Mouse (Mus musculus): ENCODE data around the gene Gpatch4. TPM values are rescaled to one million over a fixed set of nuclear protein-coding genes. Genes with fewer than 3 reads are reported as not detected.
A peak's percentile ranks its signal among the peaks of the same experiment; 100 is the strongest.

Gene Gpatch4
- polyA plus RNA-seq, 1 experiment: 5.0 TPM

DNA sequence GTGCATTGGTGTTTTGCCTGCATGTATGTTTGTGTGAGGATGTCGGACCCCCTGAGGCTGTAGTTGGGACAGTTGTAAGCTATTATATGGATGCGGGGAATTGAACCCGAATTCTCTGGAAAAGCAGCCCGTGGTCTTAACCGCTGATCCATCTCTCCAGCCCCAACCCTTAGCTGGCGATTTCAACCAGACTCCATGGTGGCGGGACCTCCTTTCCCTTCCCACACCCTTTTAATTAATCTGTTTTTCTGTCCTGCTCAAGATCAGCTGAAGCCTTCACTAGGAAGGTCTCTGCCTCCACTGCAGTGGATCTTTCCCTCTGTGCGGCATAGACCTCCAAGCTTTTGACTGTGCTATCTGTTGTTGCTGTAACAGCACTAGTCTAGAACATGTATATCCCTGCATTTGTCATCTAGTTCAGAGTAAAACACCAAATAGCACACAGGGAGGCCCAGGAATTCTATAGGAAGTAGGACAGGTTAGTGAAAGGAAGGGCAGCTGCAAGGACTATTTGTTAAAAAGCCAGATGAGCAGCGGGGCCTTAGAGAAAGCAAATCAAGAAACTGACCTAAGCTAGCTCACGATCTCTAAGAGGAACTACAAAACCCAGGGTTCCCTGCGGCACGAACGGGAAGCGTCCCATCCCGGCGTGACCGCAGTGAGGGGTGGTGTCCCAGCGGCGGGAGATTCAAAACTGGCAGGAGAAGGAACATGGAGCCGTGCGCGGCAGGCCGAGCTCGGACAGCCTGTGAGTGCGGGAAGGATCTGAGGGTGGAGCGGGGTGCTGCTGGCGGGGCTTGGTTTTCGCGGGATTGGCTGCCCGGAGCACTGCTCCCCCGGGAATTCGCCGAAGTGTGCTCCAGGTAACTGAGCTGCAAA, 38.7 kb downstream of the Gpatch4 start, which contains the start of gene Iqgap3:
Gene Iqgap3 (plus strand): TSS at position 627 of the 879 bp plus-strand sequence.
- H3K27me3 ChIP-seq (ENCODE audit: control insufficient read depth, insufficient read depth, low read length): no peaks in the 10 kb centered on the region
- WGBS: 20% methylated on average over 33 of the region's 33 CpGs
- TF ChIP-seq POLR2A (IDR thresholded peaks at IDR 0.05; ENCODE audit: low read depth, low read length) (no peak), CTCF (IDR thresholded peaks at IDR 0.05; ENCODE audit: extremely low read depth, insufficient read depth, insufficient read length, insufficient replicate concordance) (no peak)
- no peaks in the 10 kb centered on the region; the same call in 1 of the 2 replicates for H3K4me1 ChIP-seq (ENCODE audit: control insufficient read depth, insufficient read depth, insufficient read length)
- no peaks in the 10 kb centered on the region for H3K36me3 ChIP-seq (ENCODE audit: control insufficient read depth, insufficient read depth, low read length)
- peak; percentile 52 to 88 for DNase-seq (ENCODE audit: low read depth in 1 of 2, low spot score in 2 of 2)
- H3K27ac ChIP-seq (ENCODE audit: insufficient read depth, low read length): no peak within 1 kb of the TSS
- peak within 1 kb of the TSS; percentile 54 for H3K4me3 ChIP-seq (ENCODE audit: extremely low read depth, insufficient read depth, insufficient read length)

DNA sequence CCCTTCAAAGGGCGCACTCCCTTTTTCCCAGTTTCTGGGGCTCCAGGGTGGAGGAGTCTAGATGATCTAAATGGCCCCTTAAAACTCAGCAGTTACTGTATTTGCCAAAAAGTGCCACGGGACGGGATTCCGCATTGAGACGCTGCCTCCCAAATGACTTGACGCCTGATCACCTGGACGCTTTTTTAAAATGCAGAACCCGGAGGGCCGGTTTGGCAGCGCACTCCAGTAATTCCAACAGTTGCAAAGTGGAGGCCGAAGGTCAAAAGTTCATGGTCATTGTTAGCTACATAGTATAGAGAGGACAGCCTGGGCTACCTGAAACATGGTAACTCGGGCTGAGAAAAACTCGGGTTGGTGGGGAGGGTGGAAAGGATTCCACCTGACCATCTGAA, 39.3 kb downstream of the Gpatch4 start:
- H3K36me3 ChIP-seq (ENCODE audit: control insufficient read depth, insufficient read depth, low read length): no peaks in the 10 kb centered on the region
- H3K4me3 ChIP-seq (ENCODE audit: extremely low read depth, insufficient read depth, insufficient read length): peak overlapping the region; percentile 54; the same call in 1 of the 2 replicates
- H3K27me3 ChIP-seq (ENCODE audit: control insufficient read depth, insufficient read depth, low read length): no peaks in the 10 kb centered on the region
- no peak overlapping the region for H3K27ac ChIP-seq (ENCODE audit: insufficient read depth, low read length)
- H3K4me1 ChIP-seq (ENCODE audit: control insufficient read depth, insufficient read depth, insufficient read length): no peaks in the 10 kb centered on the region; the same call in 1 of the 2 replicates
- no peak for TF ChIP-seq POLR2A (IDR thresholded peaks at IDR 0.05; ENCODE audit: low read depth, low read length)
- TF ChIP-seq CTCF (IDR thresholded peaks at IDR 0.05; ENCODE audit: extremely low read depth, insufficient read depth, insufficient read length, insufficient replicate concordance): no peak
- WGBS: 2% methylated on average over 13 of the region's 13 CpGs
- no peak for DNase-seq (ENCODE audit: low read depth in 1 of 2, low spot score in 2 of 2)

DNA sequence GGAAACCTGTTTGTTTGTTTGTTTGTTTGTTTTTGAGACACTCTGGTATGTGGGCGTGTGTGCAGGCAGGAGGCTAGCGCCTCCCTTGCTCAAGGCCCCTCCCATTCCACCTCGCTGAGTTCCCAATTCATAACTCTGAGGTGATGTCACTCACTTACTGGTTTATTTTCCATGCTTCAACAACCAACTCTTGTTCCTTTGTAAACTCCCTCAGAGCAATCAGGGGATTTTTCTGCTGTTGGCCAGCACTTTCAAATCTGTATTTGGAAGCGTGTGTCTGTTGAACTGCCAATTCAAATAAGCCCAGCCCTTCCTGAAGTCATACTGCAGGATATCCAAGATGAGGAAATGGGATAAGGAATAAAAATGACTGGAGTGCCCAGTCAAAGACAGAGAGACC, 39.8 kb downstream of the Gpatch4 start:
- Histone ChIP-seq H3K36me3 (ENCODE audit: control insufficient read depth, insufficient read depth, low read length) (no peaks in the 10 kb centered on the region), H3K27ac (ENCODE audit: insufficient read depth, low read length) (no peak overlapping the region), H3K4me3 (ENCODE audit: extremely low read depth, insufficient read depth, insufficient read length) (no peak overlapping the region), H3K27me3 (ENCODE audit: control insufficient read depth, insufficient read depth, low read length) (no peaks in the 10 kb centered on the region), H3K4me1 (ENCODE audit: control insufficient read depth, insufficient read depth, insufficient read length) (no peaks in the 10 kb centered on the region; the same call in 1 of the 2 replicates)
- 12% methylated on average over 4 of the region's 4 CpGs for WGBS
- no peak for TF ChIP-seq CTCF (IDR thresholded peaks at IDR 0.05; ENCODE audit: extremely low read depth, insufficient read depth, insufficient read length, insufficient replicate concordance)
- no peak for TF ChIP-seq POLR2A (IDR thresholded peaks at IDR 0.05; ENCODE audit: low read depth, low read length)
- no peak for DNase-seq (ENCODE audit: low read depth in 1 of 2, low spot score in 2 of 2)

DNA sequence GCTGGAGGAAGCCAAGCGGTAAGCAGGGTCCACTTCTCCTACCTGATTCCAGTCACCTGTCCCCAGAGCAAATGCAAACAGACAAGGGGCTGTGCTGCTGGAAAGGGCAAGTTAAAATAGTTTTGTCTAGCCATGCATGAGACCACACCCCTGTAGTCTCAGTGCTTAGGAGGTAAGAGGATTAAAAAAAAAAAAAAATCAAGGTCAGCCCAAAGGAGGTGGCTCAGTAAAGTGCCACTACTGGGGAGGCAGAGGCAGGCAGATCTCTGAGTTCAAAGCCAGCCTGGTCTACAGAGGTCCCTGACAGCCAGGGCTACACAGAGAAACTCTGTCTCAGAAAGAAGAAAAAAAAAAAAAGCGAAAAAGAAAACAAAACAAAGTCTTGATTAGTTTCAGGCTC, 41.1 kb downstream of the Gpatch4 start:
- H3K4me1 ChIP-seq (ENCODE audit: control insufficient read depth, insufficient read depth, insufficient read length): no peaks in the 10 kb centered on the region; the same call in 1 of the 2 replicates
- H3K36me3 ChIP-seq (ENCODE audit: control insufficient read depth, insufficient read depth, low read length): no peaks in the 10 kb centered on the region
- no peak for TF ChIP-seq POLR2A (IDR thresholded peaks at IDR 0.05; ENCODE audit: low read depth, low read length)
- TF ChIP-seq CTCF (IDR thresholded peaks at IDR 0.05; ENCODE audit: extremely low read depth, insufficient read depth, insufficient read length, insufficient replicate concordance): no peak
- no peaks in the 10 kb centered on the region for H3K27me3 ChIP-seq (ENCODE audit: control insufficient read depth, insufficient read depth, low read length)
- no peak overlapping the region for H3K27ac ChIP-seq (ENCODE audit: insufficient read depth, low read length)
- H3K4me3 ChIP-seq (ENCODE audit: extremely low read depth, insufficient read depth, insufficient read length): no peak overlapping the region
- no peak for DNase-seq (ENCODE audit: low read depth in 1 of 2, low spot score in 2 of 2)
- WGBS: 92% methylated on average over 2 of the region's 2 CpGs

DNA sequence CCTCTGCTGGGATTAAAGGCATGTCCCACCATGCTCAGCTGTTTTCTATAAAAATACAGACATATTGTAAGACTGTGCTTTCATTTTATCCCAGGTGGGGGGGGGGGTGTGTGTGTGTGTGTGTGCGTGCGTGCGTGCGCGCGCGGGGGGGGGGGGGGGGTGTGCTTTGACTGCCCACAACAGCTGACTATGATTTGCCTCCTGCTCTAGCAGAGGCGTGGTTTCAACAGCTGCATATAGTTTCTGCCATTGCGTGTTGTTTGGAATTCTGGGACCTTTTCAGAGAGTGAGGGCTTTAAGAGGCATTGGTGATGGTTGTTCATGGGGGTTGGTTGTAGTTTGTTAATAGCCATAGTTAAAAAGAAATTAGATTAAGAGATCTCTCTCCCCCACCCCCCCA, 42.6 kb downstream of the Gpatch4 start:
- WGBS: 87% methylated on average over 9 of the region's 9 CpGs
- DNase-seq (ENCODE audit: low read depth in 1 of 2, low spot score in 2 of 2): no peak
- TF ChIP-seq CTCF (IDR thresholded peaks at IDR 0.05; ENCODE audit: extremely low read depth, insufficient read depth, insufficient read length, insufficient replicate concordance) (no peak), POLR2A (IDR thresholded peaks at IDR 0.05; ENCODE audit: low read depth, low read length) (no peak)

DNA sequence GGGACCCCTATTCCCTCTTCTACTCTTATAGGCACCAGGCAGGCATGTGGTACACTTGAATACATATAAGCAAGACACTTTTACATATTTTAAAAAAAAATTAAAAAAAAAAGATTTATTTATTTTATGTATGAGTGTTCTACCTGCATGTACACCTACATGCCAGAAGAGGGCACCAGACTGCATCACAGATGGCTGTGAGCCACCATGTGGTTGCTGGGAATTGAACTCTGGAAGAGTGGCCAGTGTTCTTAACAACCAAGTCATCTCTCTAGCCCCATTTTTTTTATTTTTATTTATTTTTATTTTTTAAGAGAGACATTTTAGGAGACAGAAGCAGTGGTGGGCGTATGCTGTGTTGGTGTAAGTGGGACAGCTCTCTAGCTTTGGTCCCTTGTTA, 44.8 kb downstream of the Gpatch4 start:
- peak; percentile 43; the same call in 1 of the 2 replicates for TF ChIP-seq CTCF (IDR thresholded peaks at IDR 0.05; ENCODE audit: extremely low read depth, insufficient read depth, insufficient read length, insufficient replicate concordance)
- TF ChIP-seq POLR2A (IDR thresholded peaks at IDR 0.05; ENCODE audit: low read depth, low read length): no peak
- no peak overlapping the region for H3K27ac ChIP-seq (ENCODE audit: insufficient read depth, low read length)
- WGBS: 94% methylated on average over 1 of the region's 1 CpGs
- no peak for DNase-seq (ENCODE audit: low read depth in 1 of 2, low spot score in 2 of 2)
- no peaks in the 10 kb centered on the region for H3K36me3 ChIP-seq (ENCODE audit: control insufficient read depth, insufficient read depth, low read length)
- H3K27me3 ChIP-seq (ENCODE audit: control insufficient read depth, insufficient read depth, low read length): no peaks in the 10 kb centered on the region
- H3K4me3 ChIP-seq (ENCODE audit: extremely low read depth, insufficient read depth, insufficient read length): no peak overlapping the region
- no peaks in the 10 kb centered on the region for H3K4me1 ChIP-seq (ENCODE audit: control insufficient read depth, insufficient read depth, insufficient read length)

More for the DNA sequence above, 42.6 kb downstream of the Gpatch4 start:
- H3K4me1 ChIP-seq (ENCODE audit: control insufficient read depth, insufficient read depth, insufficient read length): no peaks in the 10 kb centered on the region; the same call in 1 of the 2 replicates
- H3K36me3 ChIP-seq (ENCODE audit: control insufficient read depth, insufficient read depth, low read length): no peaks in the 10 kb centered on the region
- H3K4me3 ChIP-seq (ENCODE audit: extremely low read depth, insufficient read depth, insufficient read length): no peak overlapping the region
- H3K27ac ChIP-seq (ENCODE audit: insufficient read depth, low read length): no peak overlapping the region
- no peaks in the 10 kb centered on the region for H3K27me3 ChIP-seq (ENCODE audit: control insufficient read depth, insufficient read depth, low read length)

DNA sequence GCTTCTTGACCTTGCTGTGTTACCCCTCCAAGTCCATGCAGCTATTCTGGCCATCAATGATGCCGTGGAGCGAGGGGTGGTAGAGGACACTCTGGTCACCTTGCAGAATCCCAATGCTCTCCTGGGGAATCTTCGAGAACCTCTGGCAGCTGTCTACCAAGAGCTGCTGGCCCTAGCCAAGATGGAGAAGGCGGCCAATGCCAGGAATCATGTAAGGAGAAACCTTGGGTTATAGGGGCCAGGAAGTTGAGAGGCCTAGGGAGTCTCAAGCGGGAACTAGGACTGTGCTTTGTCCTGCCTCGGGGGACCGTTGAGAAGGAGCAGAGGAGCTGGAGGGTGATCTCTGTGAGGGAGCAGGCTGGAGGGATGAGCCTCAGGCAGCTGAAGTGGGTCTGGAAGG, 47.2 kb downstream of the Gpatch4 start:
- no peak overlapping the region for H3K4me3 ChIP-seq (ENCODE audit: extremely low read depth, insufficient read depth, insufficient read length)
- no peaks in the 10 kb centered on the region for H3K4me1 ChIP-seq (ENCODE audit: control insufficient read depth, insufficient read depth, insufficient read length)
- H3K27ac ChIP-seq (ENCODE audit: insufficient read depth, low read length): no peak overlapping the region
- H3K36me3 ChIP-seq (ENCODE audit: control insufficient read depth, insufficient read depth, low read length): no peaks in the 10 kb centered on the region
- TF ChIP-seq POLR2A (IDR thresholded peaks at IDR 0.05; ENCODE audit: low read depth, low read length) (no peak), CTCF (IDR thresholded peaks at IDR 0.05; ENCODE audit: extremely low read depth, insufficient read depth, insufficient read length, insufficient replicate concordance) (no peak)
- H3K27me3 ChIP-seq (ENCODE audit: control insufficient read depth, insufficient read depth, low read length): no peaks in the 10 kb centered on the region
- no peak for DNase-seq (ENCODE audit: low read depth in 1 of 2, low spot score in 2 of 2)
- WGBS: 95% methylated on average over 7 of the region's 7 CpGs
